In genomic region chr5:143606756-143607155, GRCm38 (mm10) we compare ENCODE assay signal across 21 mouse cellular contexts. TPM values are rescaled to one million over a fixed set of nuclear protein-coding genes. Genes with fewer than 3 reads are reported as not detected.
A peak's percentile ranks its signal among the peaks of the same experiment; 100 is the strongest.
DNase-seq lines count a peak whose midpoint lies in the region; ATAC-seq and TF ChIP-seq lines count a peak whose summit lies in the region.
"Had no signal": no experiment of that assay in that cellular context is flagged by ENCODE, and none has a peak within 500 bp of the region (broad histone marks: within the 10 kb centered on the region; RNA-seq: fewer than 3 reads in every experiment).

No protein-coding gene starts in this region.

- no peak for ATAC-seq in kidney, postnatal 0 days (replicated peaks; ENCODE audit: low FRiP score, low read depth)
- ATAC-seq in kidney, embryonic 16.5 days (ENCODE audit: low FRiP score, low TSS enrichment): no peak
- ATAC-seq in hindbrain, embryonic 13.5 days (ENCODE audit: low FRiP score): no peak
- ATAC-seq: activated CD4-positive, CD25-positive, alpha-beta regulatory T cell, adult 4 months; forebrain, embryonic 13.5 days; forebrain, embryonic 15.5 days; forebrain, postnatal 0 days; Patski had no signal

- H3K4me2 ChIP-seq in kidney, postnatal 0 days (ENCODE audit: low read length): peak overlapping the region; percentile 26; the same call in 1 of the 2 replicates
- no peak overlapping the region for H3K4me2 ChIP-seq in kidney, embryonic 16.5 days (replicated peaks; ENCODE audit: low read depth, low read length)
- H3K4me2 ChIP-seq in hindbrain, embryonic 13.5 days: no peak overlapping the region
- H3K4me2 ChIP-seq: embryonic facial prominence, embryonic 12.5 days; forebrain, embryonic 13.5 days; forebrain, embryonic 15.5 days had no signal

- H3K27me3 ChIP-seq in kidney, postnatal 0 days (ENCODE audit: insufficient read depth, low read length): no peaks in the 10 kb centered on the region
- H3K27me3 ChIP-seq in kidney, embryonic 16.5 days (ENCODE audit: insufficient read depth, low read length): no peaks in the 10 kb centered on the region
- H3K27me3 ChIP-seq in hindbrain, embryonic 13.5 days: no peaks in the 10 kb centered on the region
- H3K27me3 ChIP-seq: embryonic facial prominence, embryonic 12.5 days; forebrain, embryonic 13.5 days; forebrain, embryonic 15.5 days; Patski had no signal

- H3K4me3 ChIP-seq in kidney, postnatal 0 days (replicated peaks; ENCODE audit: low read depth, low read length): no peak overlapping the region
- H3K4me3 ChIP-seq in kidney, embryonic 16.5 days (ENCODE audit: low read length): no peak overlapping the region
- no peak overlapping the region for H3K4me3 ChIP-seq in hindbrain, embryonic 13.5 days
- H3K4me3 ChIP-seq: embryonic facial prominence, embryonic 10.5 days; embryonic facial prominence, embryonic 12.5 days; forebrain, embryonic 13.5 days; forebrain, embryonic 15.5 days had no signal

- no peak overlapping the region for H3K9ac ChIP-seq in kidney, postnatal 0 days (ENCODE audit: low read depth, low read length)
- no peak overlapping the region for H3K9ac ChIP-seq in kidney, embryonic 16.5 days (replicated peaks; ENCODE audit: low read length)
- H3K9ac ChIP-seq in hindbrain, embryonic 13.5 days: no peak overlapping the region
- H3K9ac ChIP-seq: embryonic facial prominence, embryonic 12.5 days; forebrain, embryonic 13.5 days; forebrain, embryonic 15.5 days; forebrain, postnatal 0 days had no signal

- peak; percentile 49 for DNase-seq in kidney, adult 9 months
- no peak for DNase-seq in kidney, postnatal 25 days
- DNase-seq in kidney, postnatal 0 days (ENCODE audit: low spot score): peak; percentile 54
- DNase-seq: adrenal gland, adult 8-10 months; adrenal gland, postnatal 14 days; adrenal gland, postnatal 36 days; cerebellum, adult 11-12 months; cerebellum, adult 2 months; cerebellum, adult 9-10 months; cerebellum, postnatal 10 days; cerebellum, postnatal 25 days; forebrain, postnatal 0 days had no signal

- H3K36me3 ChIP-seq in kidney, postnatal 0 days (ENCODE audit: insufficient read depth, low read length): no peaks in the 10 kb centered on the region
- no peaks in the 10 kb centered on the region for H3K36me3 ChIP-seq in kidney, embryonic 16.5 days (ENCODE audit: insufficient read depth, low read length)
- H3K36me3 ChIP-seq in hindbrain, embryonic 13.5 days: no peaks in the 10 kb centered on the region
- H3K36me3 ChIP-seq: embryonic facial prominence, embryonic 10.5 days; embryonic facial prominence, embryonic 12.5 days; forebrain, embryonic 15.5 days; G1E had no signal

- no peaks in the 10 kb centered on the region for H3K9me3 ChIP-seq in kidney, postnatal 0 days (replicated peaks; ENCODE audit: low read length)
- H3K9me3 ChIP-seq in kidney, embryonic 16.5 days (ENCODE audit: low read length): 0 out of 2 replicates have a peak, but pooled peaks cover 3% of the 10 kb centered on the region
- no peaks in the 10 kb centered on the region for H3K9me3 ChIP-seq in hindbrain, embryonic 13.5 days
- H3K9me3 ChIP-seq: embryonic facial prominence, embryonic 10.5 days; embryonic facial prominence, embryonic 12.5 days; forebrain, embryonic 13.5 days; forebrain, embryonic 15.5 days; G1E had no signal

- H3K27ac ChIP-seq in kidney, postnatal 0 days: no peak overlapping the region
- no peak overlapping the region for H3K27ac ChIP-seq in kidney, embryonic 16.5 days (ENCODE audit: low read length)
- no peak overlapping the region for H3K27ac ChIP-seq in hindbrain, embryonic 13.5 days
- H3K27ac ChIP-seq: embryonic facial prominence, embryonic 10.5 days; embryonic facial prominence, embryonic 12.5 days; forebrain, embryonic 13.5 days had no signal

- TF ChIP-seq CTCF in kidney, postnatal 0 days (IDR thresholded peaks at IDR 0.05; ENCODE audit: low read depth): no peak

- no peaks in the 10 kb centered on the region for H3K4me1 ChIP-seq in kidney, postnatal 0 days (replicated peaks; ENCODE audit: insufficient read depth, low read length)
- H3K4me1 ChIP-seq in kidney, embryonic 16.5 days (ENCODE audit: insufficient read depth, low read length): peaks cover 14% of the 10 kb centered on the region
- no peaks in the 10 kb centered on the region for H3K4me1 ChIP-seq in hindbrain, embryonic 13.5 days (replicated peaks)
- H3K4me1 ChIP-seq: forebrain, embryonic 13.5 days; forebrain, embryonic 15.5 days had no signal

- 52% methylated on average over 10 of the region's 10 CpGs for WGBS in kidney, postnatal 0 days
- 49% methylated on average over 10 of the region's 10 CpGs for WGBS in kidney, embryonic 16.5 days
- 80% methylated on average over 10 of the region's 10 CpGs for WGBS in hindbrain, embryonic 13.5 days

RNA-seq across cellular contexts. Expression of gene Cyth3, which starts 15.5 kb away (rescaled TPM):
- polyA plus RNA-seq in kidney, postnatal 0 days (2015; fragmentation: Nextera tagmentation; extraction: Ambion mirVana): 74.3 and 76.7 TPM in 2 replicates
- 79.2 and 81.3 TPM in 2 replicates for polyA plus RNA-seq in kidney, embryonic 16.5 days (2015; fragmentation: Nextera tagmentation; extraction: Ambion mirVana)
- 34.2 and 37.9 TPM in 2 replicates for polyA plus RNA-seq in hindbrain, embryonic 13.5 days (2015; fragmentation: Nextera tagmentation; extraction: Ambion mirVana)

Comparison
In these comparisons a context has a peak if more than half of its experiments do, and no peak if none do; other contexts are left out.
1. DNase-seq: peak in kidney, adult 9 months (single experiment) and kidney, postnatal 0 days (single experiment); none in kidney, postnatal 25 days (0 of 2).